Mouse (Mus musculus) embryonic facial prominence, embryonic 11.5 days (tissue): Measurements from ENCODE around the gene Dkk2. TPM values are rescaled to one million over a fixed set of nuclear protein-coding genes. Genes with fewer than 3 reads are reported as not detected.

Experiments
- ATAC-seq: fragments of 200-750 bp; cut with Nextera tagmentation; replicated peaks from 2 replicates; pipeline ENCODE4 v1.8.0; 2017; ENCODE audit warnings: low read depth; ENCODE audit not compliant: insufficient number of reproducible peaks, low FRiP score, low TSS enrichment
- DNase-seq: peaks from one replicate; pipeline ENCODE4 v3.0.0-alpha.2; 2015; ENCODE audit warnings: low spot score
- H3K27ac ChIP-seq: fragments of 300-500 bp; sonication (generic); replicated peaks from 2 replicates; pipeline ENCODE4 v1.5.1; 2014; ENCODE audit warnings: mild to moderate bottlenecking, low read depth, low read length, control low read depth
- H3K27me3 ChIP-seq: fragments of 300-500 bp; sonication (generic); 2 replicates; pipeline ENCODE4 v1.6.1; 2014; ENCODE audit warnings: mild to moderate bottlenecking, low read length, moderate library complexity, mixed read lengths; ENCODE audit not compliant: control insufficient read depth, insufficient read depth
- H3K36me3 ChIP-seq: fragments of 300-500 bp; sonication (generic); replicated peaks from 2 replicates; pipeline ENCODE4 v1.6.1; 2014; ENCODE audit warnings: low read depth, mild to moderate bottlenecking, low read length, moderate library complexity, mixed read lengths; ENCODE audit not compliant: control insufficient read depth, insufficient read depth
- H3K4me1 ChIP-seq: fragments of 300-500 bp; sonication (generic); 2 replicates; pipeline ENCODE4 v1.6.1; 2014; ENCODE audit warnings: low read length, mixed read lengths; ENCODE audit not compliant: control insufficient read depth, insufficient read depth
- H3K4me2 ChIP-seq: fragments of 300-500 bp; sonication (generic); 2 replicates; pipeline ENCODE4 v1.6.1; 2014; ENCODE audit warnings: low read depth, mild to moderate bottlenecking, control low read depth, low read length, moderate library complexity
- H3K4me3 ChIP-seq: fragments of 300-500 bp; sonication (generic); 2 replicates; pipeline ENCODE4 v1.5.1; 2014; ENCODE audit warnings: low read depth, low read length, control low read depth
- H3K9ac ChIP-seq: fragments of 300-500 bp; sonication (generic); replicated peaks from 2 replicates; pipeline ENCODE4 v1.6.1; 2014; ENCODE audit warnings: mild to moderate bottlenecking, control low read depth, low read length
- H3K9me3 ChIP-seq: fragments of 300-500 bp; sonication (generic); replicated peaks from 2 replicates; pipeline ENCODE4 v1.6.1; 2016; ENCODE audit warnings: mild to moderate bottlenecking, low read length, inconsistent platforms, mixed read lengths; ENCODE audit not compliant: control insufficient read depth
- WGBS: fragments of 180-500 bp; shearing (Covaris S2); extraction: QIAGEN DNeasy Blood & Tissue Kit; methylation state at CpG from one replicate; pipeline ENCODE4 v1.1.7; 2014; 5-methylcytosine and 5-hydroxymethylcytosine counted together
- polyA plus RNA-seq: library from polyadenylated mRNA; unstranded; fragments of >200 nt; fragmentation: Nextera tagmentation; extraction: Ambion mirVana; gene quantifications from 2 replicates; pipeline ENCODE4 v1.2.1, GENCODE M21; 2014

The Dkk2 gene
- polyA plus RNA-seq, 1 experiment from 2014 or later = 20.0 TPM

- Histone ChIP-seq H3K36me3 (no peaks in the 10 kb centered on the region), H3K27me3 (no peaks in the 10 kb centered on the region), H3K4me1 (no peaks in the 10 kb centered on the region), H3K9ac (no peak overlapping the region), H3K9me3 (no peaks in the 10 kb centered on the region), H3K27ac (no peak overlapping the region), H3K4me2 (no peak overlapping the region), H3K4me3 (no peak overlapping the region)
- DNase-seq (no peak), ATAC-seq (no peak)
- 88% methylated on average over 1 of the region's 1 CpGs for WGBS
These were observed 44.7 kb downstream of the Dkk2 start for GRCm38 (mm10) chr3:132129730-132130274.

DNA sequence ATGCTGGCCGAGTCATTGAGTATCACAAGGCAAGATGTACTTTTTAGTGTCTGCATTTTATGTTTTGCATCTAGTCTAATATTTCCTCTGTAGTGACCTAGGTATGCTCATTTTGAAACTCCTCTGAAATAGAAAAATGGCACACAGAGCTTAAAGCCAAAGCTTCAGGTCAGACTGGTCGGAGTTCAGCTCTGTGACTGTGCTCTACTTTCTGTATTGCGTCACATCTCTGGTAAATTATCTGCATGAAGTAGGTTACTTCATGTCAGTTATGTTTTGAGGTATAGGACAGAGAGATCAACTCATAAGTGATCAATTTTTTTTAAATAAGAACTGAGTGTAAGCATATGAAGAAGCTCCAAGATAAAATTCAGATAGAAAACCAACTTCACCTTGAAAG is 45.7 kb downstream of the Dkk2 start:
- no peak for DNase-seq

GRCm38 (mm10) chr3:132131939-132132338 is 46.8 kb downstream of the Dkk2 start:
- no peak overlapping the region for H3K4me2 ChIP-seq
- H3K9ac ChIP-seq = no peak overlapping the region
- no peaks in the 10 kb centered on the region for H3K4me1 ChIP-seq
- no peak for DNase-seq
- H3K36me3 ChIP-seq = no peaks in the 10 kb centered on the region
- 44% methylated on average over 4 of the region's 4 CpGs for WGBS
- no peak overlapping the region for H3K27ac ChIP-seq
- no peaks in the 10 kb centered on the region for H3K27me3 ChIP-seq
- H3K4me3 ChIP-seq = no peak overlapping the region
- no peaks in the 10 kb centered on the region for H3K9me3 ChIP-seq
- no peak for ATAC-seq

More for the DNA sequence above, 45.7 kb downstream of the Dkk2 start:
- no peaks in the 10 kb centered on the region for H3K4me1 ChIP-seq
- H3K27ac ChIP-seq = no peak overlapping the region
- no peak overlapping the region for H3K4me3 ChIP-seq
- 75% methylated on average over 3 of the region's 3 CpGs for WGBS
- no peaks in the 10 kb centered on the region for H3K36me3 ChIP-seq
- no peak for ATAC-seq
- H3K27me3 ChIP-seq = no peaks in the 10 kb centered on the region
- H3K4me2 ChIP-seq = no peak overlapping the region
- H3K9me3 ChIP-seq = no peaks in the 10 kb centered on the region
- no peak overlapping the region for H3K9ac ChIP-seq

GRCm38 (mm10) chr3:132134502-132134901 is 49.4 kb downstream of the Dkk2 start:
- Histone ChIP-seq H3K4me2 (no peak overlapping the region), H3K4me3 (no peak overlapping the region), H3K9ac (no peak overlapping the region), H3K9me3 (no peaks in the 10 kb centered on the region), H3K27me3 (no peaks in the 10 kb centered on the region), H3K36me3 (no peaks in the 10 kb centered on the region), H3K27ac (no peak overlapping the region), H3K4me1 (no peaks in the 10 kb centered on the region)
- WGBS = 78% methylated on average over 1 of the region's 1 CpGs
- ATAC-seq (no peak), DNase-seq (no peak)

GRCm38 (mm10) chr3:132137802-132138378 is 52.8 kb downstream of the Dkk2 start:
- Histone ChIP-seq H3K9me3 (no peaks in the 10 kb centered on the region), H3K36me3 (no peaks in the 10 kb centered on the region), H3K27me3 (no peaks in the 10 kb centered on the region), H3K9ac (no peak overlapping the region), H3K4me2 (no peak overlapping the region), H3K27ac (no peak overlapping the region), H3K4me1 (no peaks in the 10 kb centered on the region), H3K4me3 (no peak overlapping the region)
- ATAC-seq = no peak
- no peak for DNase-seq
- WGBS = 82% methylated on average over 11 of the region's 11 CpGs

DNA sequence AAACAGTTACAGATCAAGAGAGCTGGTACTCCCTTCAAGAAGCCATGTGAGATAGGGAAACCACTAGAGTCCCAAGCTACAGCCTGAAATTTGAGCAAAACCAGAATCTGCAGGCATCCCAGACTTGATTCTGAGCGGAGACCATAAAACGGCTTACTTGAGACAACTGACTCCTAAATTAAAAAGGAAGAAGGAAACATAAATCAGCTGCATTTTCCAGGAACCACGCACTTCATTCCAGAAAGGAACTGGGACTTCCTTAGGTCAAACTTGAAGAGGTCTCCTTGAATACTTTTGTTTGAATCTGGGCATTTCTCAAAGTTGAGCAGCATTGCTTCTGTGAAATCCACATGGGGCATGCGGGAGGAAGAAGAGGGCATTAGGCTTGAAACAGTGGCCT is 55.9 kb downstream of the Dkk2 start:
- ATAC-seq (no peak), DNase-seq (no peak)
- no peak overlapping the region for H3K9ac ChIP-seq
- H3K4me1 ChIP-seq = no peaks in the 10 kb centered on the region
- H3K36me3 ChIP-seq = no peaks in the 10 kb centered on the region
- H3K27ac ChIP-seq = no peak overlapping the region
- H3K27me3 ChIP-seq = no peaks in the 10 kb centered on the region
- H3K9me3 ChIP-seq = no peaks in the 10 kb centered on the region
- H3K4me2 ChIP-seq = no peak overlapping the region
- H3K4me3 ChIP-seq = no peak overlapping the region
- WGBS = 74% methylated on average over 4 of the region's 4 CpGs

- Histone ChIP-seq H3K9ac (no peak overlapping the region), H3K4me2 (no peak overlapping the region), H3K4me3 (no peak overlapping the region), H3K27me3 (no peaks in the 10 kb centered on the region), H3K36me3 (no peaks in the 10 kb centered on the region), H3K4me1 (no peaks in the 10 kb centered on the region), H3K9me3 (no peaks in the 10 kb centered on the region), H3K27ac (no peak overlapping the region)
- DNase-seq = no peak
- 71% methylated on average over 6 of the region's 6 CpGs for WGBS
- ATAC-seq = no peak
These were observed 64.4 kb downstream of the Dkk2 start for GRCm38 (mm10) chr3:132149446-132150025.

GRCm38 (mm10) chr3:132158817-132159216 is 73.7 kb downstream of the Dkk2 start:
- H3K36me3 ChIP-seq = no peaks in the 10 kb centered on the region
- no peak overlapping the region for H3K9ac ChIP-seq
- H3K9me3 ChIP-seq = no peaks in the 10 kb centered on the region
- H3K27ac ChIP-seq = no peak overlapping the region
- no peaks in the 10 kb centered on the region for H3K27me3 ChIP-seq
- ATAC-seq (no peak), DNase-seq (no peak)
- H3K4me2 ChIP-seq = no peak overlapping the region
- H3K4me1 ChIP-seq = no peaks in the 10 kb centered on the region
- 83% methylated on average over 2 of the region's 2 CpGs for WGBS
- no peak overlapping the region for H3K4me3 ChIP-seq
